Mouse (Mus musculus) G1E (cell line): Measurements from ENCODE around the gene Pdcd2l. TPM values are rescaled to one million over a fixed set of nuclear protein-coding genes. Genes with fewer than 3 reads are reported as not detected.

Experiments
- ATAC-seq: 2 replicates; pipeline ENCODE4 v1.8.0; 2016; ENCODE audit warnings: mild to moderate bottlenecking; ENCODE audit not compliant: insufficient number of reproducible peaks, poor library complexity, low FRiP score, severe bottlenecking; ENCODE audit errors: extremely low read depth
- DNase-seq: peaks from one replicate; pipeline ENCODE4 v3.0.0; 2012; ENCODE audit warnings: low spot score
- H3K27me3 ChIP-seq: 2 replicates; pipeline ENCODE4 v1.6.1; 2012; ENCODE audit warnings: mild to moderate bottlenecking, low read length, inconsistent platforms; ENCODE audit not compliant: insufficient read depth
- H3K36me3 ChIP-seq: replicated peaks from 2 replicates; pipeline ENCODE3; 2012; ENCODE audit warnings: mild to moderate bottlenecking, inconsistent platforms
- H3K4me1 ChIP-seq: 2 replicates; pipeline ENCODE4 v1.6.1; 2012; ENCODE audit warnings: low read depth, low read length, inconsistent platforms, mixed read lengths; ENCODE audit not compliant: insufficient read depth
- H3K4me3 ChIP-seq: 2 replicates; pipeline ENCODE4 v1.5.1; 2012; ENCODE audit warnings: low read depth, mild to moderate bottlenecking, inconsistent platforms, low read length, moderate library complexity, mixed read lengths
- H3K9me3 ChIP-seq: replicated peaks from 2 replicates; pipeline ENCODE4 v1.6.1; 2012; ENCODE audit warnings: inconsistent platforms
- CTCF ChIP-seq: IDR thresholded peaks from 2 replicates; pipeline ENCODE4 v1.5.1; 2012; ENCODE audit warnings: low read depth, low read length, inconsistent platforms, mixed read lengths
- GATA1 ChIP-seq: IDR thresholded peaks from 2 replicates; pipeline ENCODE4 v1.6.1; 2012; ENCODE audit warnings: borderline replicate concordance, low read length, inconsistent platforms, mixed read lengths
- GATA2 ChIP-seq: IDR thresholded peaks from 2 replicates; pipeline ENCODE4 v1.6.1; 2012; ENCODE audit warnings: low read depth, low read length, inconsistent platforms, borderline replicate concordance
- POLR2AphosphoS5 ChIP-seq: IDR thresholded peaks from 2 replicates; pipeline ENCODE4 v1.6.1; 2012; ENCODE audit warnings: low read depth, low read length, inconsistent platforms; ENCODE audit not compliant: insufficient replicate concordance
- TAL1 ChIP-seq: conservative IDR thresholded peaks from 2 replicates; pipeline ENCODE4 v1.6.1; 2012; ENCODE audit warnings: low read depth, low read length, inconsistent platforms, mixed read lengths
- polyA plus RNA-seq: library from polyadenylated mRNA; stranded (reverse); fragments of >175 nt; gene quantifications from 2 replicates; pipeline ENCODE4 v1.2.3, GENCODE M21; 2012
- total RNA-seq, 2 experiments: library from RNA; stranded (forward) in 1 of 2; stranded (reverse) in 1 of 2; fragments of 200-1000 nt in 1 of 2; fragments of >200 nt in 1 of 2; fragmentation: Nextera tagmentation in 1 of 2; gene quantifications; 2 replicates each; pipeline ENCODE4 v1.2.3; 2014 to 2017

The Pdcd2l gene
- total and polyA plus RNA-seq, 3 experiments: 6.9 to 49.8 (median 36.6) TPM

DNA sequence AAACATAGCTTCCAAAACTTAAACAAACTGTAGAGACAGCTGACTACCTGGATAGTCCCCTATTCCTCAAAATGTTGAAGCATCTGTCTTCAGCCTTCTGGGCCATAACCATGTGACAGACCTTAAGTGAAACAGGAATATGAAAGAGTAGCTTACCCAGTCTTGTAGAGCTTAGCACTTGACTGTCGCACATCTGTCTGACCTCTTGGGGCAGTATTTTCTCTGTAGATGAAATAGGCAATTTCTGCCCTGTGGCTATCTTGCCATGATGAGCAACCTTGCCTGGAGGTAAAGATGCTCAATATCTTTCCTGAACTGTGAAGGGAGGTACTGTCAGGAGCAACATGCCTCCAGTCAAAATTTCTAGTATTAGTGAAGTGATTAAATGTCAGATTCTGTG, 24.2 kb downstream of the Pdcd2l start:
- 0 out of 2 replicates have a peak, but pooled peaks cover 2% of the 10 kb centered on the region for H3K27me3 ChIP-seq
- H3K36me3 ChIP-seq: no peaks in the 10 kb centered on the region
- DNase-seq: no peak
- peaks cover 15% of the 10 kb centered on the region for H3K9me3 ChIP-seq
- peaks cover 9% of the 10 kb centered on the region for H3K4me1 ChIP-seq
- ATAC-seq: no peak
- H3K4me3 ChIP-seq: no peak overlapping the region
- no peak for TF ChIP-seq TAL1
- TF ChIP-seq GATA1: no peak
- TF ChIP-seq GATA2: no peak
- no peak for TF ChIP-seq CTCF
- no peak for TF ChIP-seq POLR2AphosphoS5

GRCm38 (mm10) chr7:34169454-34169853, 27.0 kb downstream of the Pdcd2l start, which contains the start of gene Uba2:
Uba2 (minus strand) TSS chr7:34169599.
- Histone ChIP-seq H3K36me3 (peaks cover 19% of the 10 kb centered on the region), H3K4me1 (peaks cover 30% of the 10 kb centered on the region), H3K9me3 (no peaks in the 10 kb centered on the region), H3K27me3 (0 out of 2 replicates have a peak, but pooled peaks cover 2% of the 10 kb centered on the region), H3K4me3 (peak within 1 kb of the TSS; percentile 92)
- no peak for TF ChIP-seq GATA2
- no peak for TF ChIP-seq TAL1
- no peak for TF ChIP-seq CTCF
- TF ChIP-seq POLR2AphosphoS5: no peak
- no peak for TF ChIP-seq GATA1
- DNase-seq: no peak
- ATAC-seq: no peak

- Histone ChIP-seq H3K4me1 (peaks cover 33% of the 10 kb centered on the region), H3K9me3 (no peaks in the 10 kb centered on the region), H3K27me3 (0 out of 2 replicates have a peak, but pooled peaks cover 2% of the 10 kb centered on the region), H3K36me3 (peaks cover 26% of the 10 kb centered on the region), H3K4me3 (peak overlapping the region; percentile 92)
- ATAC-seq (peak; percentile 64), DNase-seq (peak; percentile 89)
- TF ChIP-seq CTCF: no peak
- no peak for TF ChIP-seq GATA1
- no peak for TF ChIP-seq POLR2AphosphoS5
- no peak for TF ChIP-seq TAL1
- no peak for TF ChIP-seq GATA2
Observed at GRCm38 (mm10) chr7:34168470-34169251, 27.8 kb downstream of the Pdcd2l start.

- TF ChIP-seq POLR2AphosphoS5: no peak
- no peak for TF ChIP-seq CTCF
- TF ChIP-seq GATA1: no peak
- TF ChIP-seq TAL1: no peak
- no peak for TF ChIP-seq GATA2
- H3K27me3 ChIP-seq: no peaks in the 10 kb centered on the region
- no peaks in the 10 kb centered on the region for H3K9me3 ChIP-seq
- peak overlapping the region; percentile 92 for H3K4me3 ChIP-seq
- DNase-seq (peak; percentile 23), ATAC-seq (0 out of 2 replicates have a peak, but pooled peaks have one; percentile 16)
- H3K36me3 ChIP-seq: peaks cover 33% of the 10 kb centered on the region
- H3K4me1 ChIP-seq: peaks cover 37% of the 10 kb centered on the region
Observed at GRCm38 (mm10) chr7:34167766-34168469, 28.5 kb downstream of the Pdcd2l start.

- DNase-seq (peak; percentile 18), ATAC-seq (peak; percentile 74)
- TF ChIP-seq POLR2AphosphoS5: no peak
- peak; percentile 70 for TF ChIP-seq CTCF
- Histone ChIP-seq H3K4me1 (peaks cover 37% of the 10 kb centered on the region), H3K4me3 (peak overlapping the region; percentile 92; the same call in 1 of the 2 replicates), H3K9me3 (no peaks in the 10 kb centered on the region), H3K27me3 (no peaks in the 10 kb centered on the region), H3K36me3 (peaks cover 44% of the 10 kb centered on the region)
Observed at GRCm38 (mm10) chr7:34166850-34167249, 29.6 kb downstream of the Pdcd2l start.

GRCm38 (mm10) chr7:34165999-34166398, 30.5 kb downstream of the Pdcd2l start:
- no peak for ATAC-seq
- H3K36me3 ChIP-seq: peaks cover 53% of the 10 kb centered on the region
- H3K4me1 ChIP-seq: peaks cover 40% of the 10 kb centered on the region
- TF ChIP-seq POLR2AphosphoS5 (no peak), GATA1 (no peak), TAL1 (no peak)
- no peaks in the 10 kb centered on the region for H3K27me3 ChIP-seq
- peak overlapping the region; percentile 52; the same call in 1 of the 2 replicates for H3K4me3 ChIP-seq
- no peaks in the 10 kb centered on the region for H3K9me3 ChIP-seq
- DNase-seq: no peak
